Mouse (Mus musculus) WW6 (cell line): ENCODE results near the gene Spon2.

Source experiments
- DNase-seq: peaks from one replicate; pipeline ENCODE4 v3.0.0-alpha.2; 2013; ENCODE audit warnings: low read depth, low spot score

Gene Spon2

GRCm38 (mm10) chr5:33218081-33218480 is at the start of gene Spon2:
TSS of gene Spon2 (minus strand) at chr5:33218455.
- DNase-seq, result peak; percentile 28

GRCm38 (mm10) chr5:33254416-33254815 is 36.2 kb upstream of the Spon2 start:
- DNase-seq, result no peak

GRCm38 (mm10) chr5:33248186-33248585 is 29.9 kb upstream of the Spon2 start:
- no peak for DNase-seq

- no peak for DNase-seq
Measured at GRCm38 (mm10) chr5:33247387-33247786, 29.1 kb upstream of the Spon2 start.

- no peak for DNase-seq
Measured at GRCm38 (mm10) chr5:33245701-33246100, 27.4 kb upstream of the Spon2 start.

- no peak for DNase-seq
Measured at GRCm38 (mm10) chr5:33244377-33244920, 26.2 kb upstream of the Spon2 start.

GRCm38 (mm10) chr5:33239934-33240333 is 21.7 kb upstream of the Spon2 start:
- DNase-seq, result no peak

- DNase-seq, result no peak
Measured at GRCm38 (mm10) chr5:33239111-33239714, 21.0 kb upstream of the Spon2 start.

- no peak for DNase-seq
Measured at GRCm38 (mm10) chr5:33238256-33238645, 20.0 kb upstream of the Spon2 start.

- DNase-seq, result no peak
Measured at GRCm38 (mm10) chr5:33237600-33238255, 19.5 kb upstream of the Spon2 start.

GRCm38 (mm10) chr5:33234391-33235031 is 16.3 kb upstream of the Spon2 start:
- no peak for DNase-seq

GRCm38 (mm10) chr5:33232791-33233190 is 14.5 kb upstream of the Spon2 start:
- DNase-seq, result no peak

GRCm38 (mm10) chr5:33230285-33230684 is 12.0 kb upstream of the Spon2 start:
- no peak for DNase-seq

GRCm38 (mm10) chr5:33228428-33228827 is 10.2 kb upstream of the Spon2 start:
- no peak for DNase-seq

GRCm38 (mm10) chr5:33225673-33226072 is 7.4 kb upstream of the Spon2 start:
- DNase-seq, result no peak

GRCm38 (mm10) chr5:33224491-33224890 is 6.2 kb upstream of the Spon2 start:
- no peak for DNase-seq

GRCm38 (mm10) chr5:33222841-33223744 is 4.8 kb upstream of the Spon2 start:
- no peak for DNase-seq

GRCm38 (mm10) chr5:33222389-33222788 is 4.1 kb upstream of the Spon2 start:
- no peak for DNase-seq

GRCm38 (mm10) chr5:33220350-33221044 is 2.2 kb upstream of the Spon2 start:
- no peak for DNase-seq

GRCm38 (mm10) chr5:33219831-33220230 is 1.6 kb upstream of the Spon2 start:
- DNase-seq, result no peak
